In the genomic region with DNA sequence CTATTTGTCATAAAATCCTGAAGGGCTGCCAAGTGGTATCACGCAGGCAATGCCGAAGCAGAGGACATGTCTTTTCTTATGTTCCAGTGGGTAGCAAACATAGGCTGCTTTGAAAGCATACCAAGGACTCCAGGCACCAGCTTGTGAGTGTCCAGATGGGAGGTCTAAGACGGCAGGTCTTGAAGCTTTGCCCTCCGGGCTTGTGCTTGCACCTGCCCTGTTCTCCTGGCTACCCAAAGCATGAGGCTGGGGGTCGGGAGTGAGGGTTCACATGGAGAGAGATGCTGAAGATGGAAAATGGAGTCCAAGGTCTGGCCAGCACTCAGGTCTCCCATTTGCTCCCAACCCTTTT, we compare ENCODE assay signal across 14 mouse cellular contexts.
DNase-seq lines count a peak whose midpoint lies in the region; ATAC-seq and TF ChIP-seq lines count a peak whose summit lies in the region.
"Had no signal": no experiment of that assay in that cellular context is flagged by ENCODE, and none has a peak within 500 bp of the region (broad histone marks: within the 10 kb centered on the region; RNA-seq: fewer than 3 reads in every experiment).

No protein-coding gene starts in this region.

- no peak overlapping the region for H3K4me2 ChIP-seq in forebrain, embryonic 14.5 days (ENCODE audit: low read length)
- H3K4me2 ChIP-seq in forebrain, postnatal 0 days (ENCODE audit: low read depth): no peak overlapping the region
- H3K4me2 ChIP-seq in hindbrain, embryonic 14.5 days (replicated peaks): no peak overlapping the region
- no peak overlapping the region for H3K4me2 ChIP-seq in neural tube, embryonic 14.5 days (ENCODE audit: low read depth, low read length)
- H3K4me2 ChIP-seq: heart, embryonic 12.5 days; lung, embryonic 15.5 days; midbrain, embryonic 12.5 days had no signal

- H3K36me3 ChIP-seq in forebrain, embryonic 14.5 days (ENCODE audit: control insufficient read depth, insufficient read depth, low read length): no peaks in the 10 kb centered on the region
- H3K36me3 ChIP-seq in forebrain, postnatal 0 days (ENCODE audit: insufficient read depth): no peaks in the 10 kb centered on the region
- H3K36me3 ChIP-seq in hindbrain, embryonic 14.5 days (replicated peaks; ENCODE audit: control insufficient read depth, insufficient read depth): no peaks in the 10 kb centered on the region
- no peaks in the 10 kb centered on the region for H3K36me3 ChIP-seq in neural tube, embryonic 14.5 days (ENCODE audit: control insufficient read depth, insufficient read depth, low read length)
- H3K36me3 ChIP-seq: heart, embryonic 12.5 days; lung, embryonic 15.5 days; midbrain, embryonic 12.5 days had no signal

- ATAC-seq in forebrain, embryonic 14.5 days: peak; percentile 43; the same call in 1 of the 2 replicates
- ATAC-seq in forebrain, postnatal 0 days: no peak
- peak; percentile 65 for ATAC-seq in hindbrain, embryonic 14.5 days (ENCODE audit: low FRiP score)
- ATAC-seq in neural tube, embryonic 14.5 days (ENCODE audit: low read depth): peak; percentile 25

- H3K4me1 ChIP-seq in forebrain, embryonic 14.5 days (ENCODE audit: control insufficient read depth, insufficient read depth, low read length): peaks cover 15% of the 10 kb centered on the region
- no peaks in the 10 kb centered on the region for H3K4me1 ChIP-seq in forebrain, postnatal 0 days (ENCODE audit: insufficient read depth)
- peaks cover 3% of the 10 kb centered on the region; the same call in 1 of the 2 replicates for H3K4me1 ChIP-seq in hindbrain, embryonic 14.5 days (replicated peaks; ENCODE audit: control insufficient read depth, insufficient read depth, low read length)
- no peaks in the 10 kb centered on the region for H3K4me1 ChIP-seq in neural tube, embryonic 14.5 days (ENCODE audit: control insufficient read depth, insufficient read depth, low read length)
- H3K4me1 ChIP-seq: lung, embryonic 15.5 days; midbrain, embryonic 12.5 days had no signal

- no peaks in the 10 kb centered on the region for H3K27me3 ChIP-seq in forebrain, embryonic 14.5 days (replicated peaks; ENCODE audit: control insufficient read depth, insufficient read depth, low read length)
- H3K27me3 ChIP-seq in forebrain, postnatal 0 days (ENCODE audit: insufficient read depth, low read length): no peaks in the 10 kb centered on the region
- H3K27me3 ChIP-seq in hindbrain, embryonic 14.5 days (ENCODE audit: control insufficient read depth, insufficient read depth, low read length): no peaks in the 10 kb centered on the region
- H3K27me3 ChIP-seq in neural tube, embryonic 14.5 days (ENCODE audit: control insufficient read depth, insufficient read depth, low read length): no peaks in the 10 kb centered on the region
- H3K27me3 ChIP-seq: heart, embryonic 12.5 days; lung, embryonic 15.5 days had no signal

- TF ChIP-seq CTCF in forebrain, postnatal 0 days (IDR thresholded peaks at IDR 0.05; ENCODE audit: low read depth): no peak

- no peak for DNase-seq in forebrain, embryonic 14.5 days (ENCODE audit: low spot score)
- no peak for DNase-seq in forebrain, postnatal 0 days
- DNase-seq in left cerebral cortex, postnatal 4 days: peak; percentile 73
- DNase-seq in left cerebral cortex, postnatal 10 days (ENCODE audit: extremely low spot score in 1 of 2, low spot score in 2 of 2): no peak
- no peak for DNase-seq in hindbrain, embryonic 14.5 days (ENCODE audit: low spot score)
- no peak for DNase-seq in urinary bladder, adult 2 months (ENCODE audit: low spot score)
- DNase-seq: B cell, adult 2 months; thymus, postnatal 25 days had no signal

- no peak overlapping the region for H3K9ac ChIP-seq in forebrain, embryonic 14.5 days (ENCODE audit: low read length)
- H3K9ac ChIP-seq in forebrain, postnatal 0 days: no peak overlapping the region
- no peak overlapping the region for H3K9ac ChIP-seq in hindbrain, embryonic 14.5 days
- no peak overlapping the region for H3K9ac ChIP-seq in neural tube, embryonic 14.5 days (replicated peaks; ENCODE audit: low read depth, low read length)
- H3K9ac ChIP-seq: heart, embryonic 12.5 days; liver, embryonic 14.5 days; lung, embryonic 15.5 days; midbrain, embryonic 12.5 days had no signal

- no peak overlapping the region for H3K4me3 ChIP-seq in forebrain, embryonic 14.5 days (ENCODE audit: low read depth, low read length)
- H3K4me3 ChIP-seq in forebrain, postnatal 0 days (ENCODE audit: low read depth, low read length): no peak overlapping the region
- no peak overlapping the region for H3K4me3 ChIP-seq in hindbrain, embryonic 14.5 days (replicated peaks; ENCODE audit: low read length)
- H3K4me3 ChIP-seq in neural tube, embryonic 14.5 days (ENCODE audit: low read depth, low read length): no peak overlapping the region
- H3K4me3 ChIP-seq: heart, embryonic 12.5 days; lung, embryonic 15.5 days; midbrain, embryonic 12.5 days had no signal

- WGBS in forebrain, embryonic 14.5 days: 65% methylated on average over 5 of the region's 5 CpGs
- whole genome bisulfite sequencing in forebrain, postnatal 0 days: 49% methylated on average over 5 of the region's 5 CpGs
- 55% methylated on average over 5 of the region's 5 CpGs for WGBS in hindbrain, embryonic 14.5 days
- 68% methylated on average over 5 of the region's 5 CpGs for WGBS in neural tube, embryonic 14.5 days

- H3K27ac ChIP-seq in forebrain, embryonic 14.5 days (ENCODE audit: low read depth, low read length): peak overlapping the region; percentile 27; the same call in 1 of the 2 replicates
- H3K27ac ChIP-seq in forebrain, postnatal 0 days (ENCODE audit: low read depth, low read length): no peak overlapping the region
- peak overlapping the region; percentile 57; the same call in 1 of the 2 replicates for H3K27ac ChIP-seq in hindbrain, embryonic 14.5 days
- no peak overlapping the region for H3K27ac ChIP-seq in neural tube, embryonic 14.5 days (ENCODE audit: low read depth, low read length)
- H3K27ac ChIP-seq: liver, embryonic 14.5 days; lung, embryonic 15.5 days; macrophage; midbrain, embryonic 12.5 days had no signal

- H3K9me3 ChIP-seq in forebrain, embryonic 14.5 days (replicated peaks; ENCODE audit: control insufficient read depth, low read length): no peaks in the 10 kb centered on the region
- H3K9me3 ChIP-seq in forebrain, postnatal 0 days (ENCODE audit: low read length): no peaks in the 10 kb centered on the region
- H3K9me3 ChIP-seq in hindbrain, embryonic 14.5 days (ENCODE audit: control insufficient read depth, low read length): no peaks in the 10 kb centered on the region
- H3K9me3 ChIP-seq in neural tube, embryonic 14.5 days (ENCODE audit: control insufficient read depth, low read length): no peaks in the 10 kb centered on the region
- H3K9me3 ChIP-seq: heart, embryonic 12.5 days; lung, embryonic 15.5 days; midbrain, embryonic 12.5 days had no signal

- intact Hi-C loops in left cerebral cortex, postnatal 4 days (cut with DNase I): no loop called here
- intact Hi-C loops in left cerebral cortex, postnatal 10 days (cut with DNase I): loop anchor here (5.0 kb wide), 1 partner anchor 289 kb away; no protein-coding TSS in a partner anchor

Comparison
In these comparisons a context has a peak if more than half of its experiments do, and no peak if none do; other contexts are left out.
1. H3K27ac ChIP-seq: peak in forebrain, embryonic 14.5 days (single experiment) and hindbrain, embryonic 14.5 days (single experiment); none in forebrain, postnatal 0 days (single experiment) and neural tube, embryonic 14.5 days (single experiment).